Mouse (Mus musculus): ENCODE results near the gene Gas7.

The Gas7 gene

DNA sequence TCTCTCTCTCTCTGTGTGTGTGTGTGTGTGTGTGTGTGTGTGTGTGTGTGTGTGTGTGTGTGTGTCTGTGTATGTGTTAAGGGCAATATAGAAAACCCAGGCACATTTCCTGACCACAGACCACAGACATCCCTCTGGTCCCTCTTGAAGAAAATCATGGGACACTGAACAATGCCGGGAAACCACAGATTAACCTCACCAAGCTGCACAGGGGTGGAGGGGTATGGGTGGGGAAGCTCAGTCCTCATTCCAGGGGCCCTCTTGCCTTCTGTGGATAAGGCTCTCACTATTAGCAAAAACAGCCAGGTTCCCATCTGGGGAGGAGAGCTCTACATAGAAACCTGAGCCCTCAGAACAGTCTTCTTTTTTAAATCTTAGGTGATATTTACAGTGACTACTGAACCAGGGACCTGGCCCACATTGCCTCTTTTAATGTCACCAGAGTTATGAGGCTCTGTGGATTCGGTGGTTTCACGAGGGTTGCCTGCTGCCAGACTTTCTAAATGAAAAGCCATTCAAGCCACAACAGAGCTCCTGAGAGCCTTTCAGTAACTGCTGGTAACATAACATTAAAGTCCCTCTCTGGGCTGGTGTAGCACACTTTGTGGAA, 178.5 kb downstream of the Gas7 start:
- no peak for DNase-seq

DNA sequence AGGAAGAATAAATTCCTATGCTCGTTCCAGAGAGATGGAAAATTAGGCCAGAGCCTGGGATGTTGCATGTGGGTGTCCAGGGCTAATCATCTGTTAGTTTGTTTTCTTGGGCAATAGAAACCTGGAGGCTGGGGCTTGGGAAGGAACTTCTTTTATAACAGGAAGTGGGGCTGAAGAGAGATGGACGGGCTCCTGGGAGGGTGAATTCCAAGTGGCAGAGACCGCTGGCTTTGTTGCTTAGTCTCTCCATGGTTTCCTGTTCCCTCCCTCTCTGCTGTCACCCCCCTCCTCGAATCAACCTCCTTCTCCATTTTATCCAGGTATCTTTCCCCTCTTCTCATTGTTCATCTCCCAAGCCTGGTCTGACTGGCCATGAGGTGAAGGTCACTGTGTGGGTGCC, 181.0 kb downstream of the Gas7 start:
- no peak for DNase-seq

DNA sequence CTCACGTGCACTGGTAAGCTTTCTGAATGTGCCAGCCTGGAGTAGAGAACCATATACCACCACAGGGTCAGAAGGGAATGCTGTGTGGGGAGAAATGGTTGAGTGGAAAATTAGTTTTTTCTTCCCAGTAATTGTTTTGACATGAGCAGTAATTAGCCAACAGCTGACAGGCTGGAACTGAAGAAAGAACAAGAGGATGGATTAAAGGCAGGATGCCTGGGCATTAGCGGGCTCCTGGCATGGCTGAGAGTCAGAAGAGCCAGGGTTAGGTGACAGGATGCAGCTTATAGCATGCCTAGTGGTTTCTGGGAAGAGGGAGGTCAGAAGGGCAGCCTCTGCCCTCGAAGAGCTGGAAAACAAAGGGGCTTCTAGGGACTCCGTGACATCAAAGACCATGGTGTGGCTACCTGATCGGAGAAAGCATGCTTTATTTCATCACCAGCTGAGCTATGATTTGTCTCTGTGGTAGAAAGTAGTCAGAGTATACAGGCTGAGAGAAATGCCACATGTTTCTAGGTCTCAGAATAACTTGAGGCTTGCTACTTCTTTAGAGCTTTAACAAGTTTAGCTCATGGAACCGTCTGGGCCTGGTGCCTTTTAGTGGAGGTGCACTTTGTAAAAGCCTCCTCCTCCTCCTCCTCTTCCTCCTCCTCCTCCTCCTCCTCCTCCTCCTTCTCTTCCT, 181.8 kb downstream of the Gas7 start:
- no peak for DNase-seq

DNA sequence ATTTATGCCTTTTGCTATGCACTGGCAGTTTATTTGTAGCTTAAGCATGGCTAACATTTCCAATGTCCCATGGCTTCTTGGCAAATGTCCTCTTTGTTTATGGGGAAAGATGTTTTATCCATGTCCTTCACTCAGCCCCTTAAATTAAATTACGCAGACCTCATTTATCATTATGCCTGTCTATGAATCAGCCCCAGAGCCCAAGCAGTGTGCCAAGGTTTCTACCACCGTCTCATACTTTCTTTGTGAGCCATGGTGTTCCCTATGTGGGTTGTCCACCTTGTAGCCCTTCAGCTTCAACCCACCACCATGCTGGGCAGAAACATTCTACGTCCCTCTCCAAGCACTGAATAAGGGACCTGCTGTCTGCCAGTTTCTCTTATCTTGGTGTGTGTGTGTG, 183.2 kb downstream of the Gas7 start:
- no peak for DNase-seq

- no peak for DNase-seq
These were observed 185.1 kb downstream of the Gas7 start for GRCm38 (mm10) chr11:67640299-67640698.

DNA sequence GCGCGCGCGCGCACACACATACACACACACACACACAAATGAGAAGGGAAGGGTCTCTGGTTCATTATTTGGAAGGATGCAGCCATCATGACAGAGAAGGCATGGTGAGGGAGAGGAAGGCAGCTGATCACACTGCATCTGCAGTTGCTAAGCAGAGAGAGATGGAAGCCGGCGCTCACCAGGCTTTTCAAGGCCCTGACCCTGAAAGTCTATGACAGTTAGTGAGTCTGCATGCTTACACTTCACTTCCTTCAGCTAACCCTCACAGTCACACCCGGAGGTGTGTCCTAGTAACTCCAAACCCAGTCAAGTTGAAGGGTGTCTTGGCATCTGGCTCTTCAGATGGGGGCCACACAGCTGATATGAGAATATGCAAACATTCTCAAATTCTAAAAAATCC, 187.2 kb downstream of the Gas7 start:
- DNase-seq: no peak

- DNase-seq: no peak
These were observed 187.6 kb downstream of the Gas7 start for GRCm38 (mm10) chr11:67642835-67643234.

DNA sequence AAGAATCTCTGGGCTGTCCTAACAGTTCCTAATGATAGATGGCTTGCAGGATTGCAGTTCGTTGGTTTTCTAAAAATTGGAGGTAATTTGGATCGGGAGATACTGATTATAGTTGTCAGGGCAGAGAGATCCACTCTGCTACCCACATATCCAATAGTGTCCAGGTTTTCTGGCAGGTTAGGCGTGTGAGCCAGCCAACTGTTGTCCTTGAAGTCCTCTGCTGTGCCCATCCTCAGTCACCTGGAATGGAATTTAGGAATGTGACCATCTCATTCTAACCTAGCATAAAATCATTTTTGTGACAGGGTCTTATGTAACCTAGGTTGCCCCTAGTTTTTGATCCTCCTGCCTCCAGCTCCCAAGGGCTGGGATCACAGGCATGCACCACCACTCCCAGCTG, 188.2 kb downstream of the Gas7 start:
- peak; percentile 20 for DNase-seq

GRCm38 (mm10) chr11:67644632-67645149, 189.5 kb downstream of the Gas7 start:
- no peak for DNase-seq

GRCm38 (mm10) chr11:67647745-67648144, 192.5 kb downstream of the Gas7 start:
- DNase-seq: peak; percentile 85

DNA sequence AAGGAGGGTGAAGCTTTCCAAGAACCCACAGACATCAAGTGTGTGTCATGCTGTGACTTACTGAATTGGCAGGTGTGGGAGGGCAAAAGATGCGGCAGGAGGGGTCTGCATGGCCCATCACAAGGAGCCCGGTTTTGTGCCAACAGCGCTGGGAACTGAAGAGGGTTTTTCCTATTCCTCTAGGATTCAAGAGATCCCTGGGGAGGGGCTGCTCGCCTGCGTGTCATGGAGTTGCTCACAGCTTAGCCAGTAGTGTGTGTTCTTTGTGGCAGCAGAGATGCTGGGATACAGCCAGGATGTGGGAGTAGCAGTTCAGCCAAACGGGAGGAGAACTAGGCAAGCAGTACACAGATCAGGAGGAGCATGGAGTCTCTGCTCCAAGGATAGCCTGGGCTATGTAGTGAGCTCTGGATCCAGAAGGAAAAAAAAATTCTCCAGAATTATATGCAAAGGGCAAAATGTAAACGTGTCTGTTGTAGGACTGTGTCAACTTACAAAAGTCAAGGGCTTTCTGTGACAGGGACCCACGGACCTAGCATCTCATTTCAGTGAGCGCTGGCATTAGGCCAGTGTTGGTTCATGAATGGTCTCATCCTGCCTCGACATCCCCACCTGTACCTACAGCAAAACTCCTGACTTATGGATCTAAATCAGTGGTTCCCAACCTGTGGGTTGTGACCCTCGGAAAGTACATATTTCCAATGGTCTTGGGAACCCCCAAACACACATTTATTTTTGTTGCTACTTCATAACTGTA, 193.6 kb downstream of the Gas7 start:
- DNase-seq: peak; percentile 40

DNA sequence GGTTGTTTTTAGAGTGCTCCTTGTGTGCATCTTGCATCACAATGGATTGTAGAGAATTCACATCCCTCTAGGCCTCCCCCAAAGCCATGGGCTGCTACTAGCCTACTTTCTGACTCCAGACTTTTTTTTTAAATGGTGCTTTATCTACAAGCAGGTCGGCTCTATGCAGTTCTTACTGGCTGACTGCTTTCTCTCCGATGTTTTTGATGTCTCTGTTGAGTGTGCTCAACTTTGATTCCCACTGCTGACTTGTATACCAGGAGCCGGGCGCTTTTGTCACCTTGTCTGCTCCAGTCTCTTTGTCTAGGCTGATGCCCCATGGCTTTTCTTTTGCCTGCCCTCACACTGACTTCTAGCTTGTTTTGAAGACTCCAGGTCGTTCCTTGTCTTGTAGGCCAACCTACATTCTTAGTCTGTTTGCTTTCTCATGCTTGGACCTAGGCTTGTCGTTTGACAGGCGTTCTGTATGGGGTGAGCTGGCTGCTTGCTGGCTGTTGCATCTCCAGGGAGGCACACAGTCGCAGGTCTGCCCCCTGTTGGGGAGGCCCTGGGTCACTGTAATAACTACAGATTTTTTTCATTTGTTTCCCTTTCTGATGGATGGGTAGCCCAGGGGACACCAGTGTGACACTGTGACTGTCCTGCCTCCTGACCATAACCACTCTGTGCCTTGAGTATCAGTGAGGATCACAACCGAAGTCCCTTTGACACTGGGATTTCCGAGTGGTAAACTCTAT, 194.9 kb downstream of the Gas7 start:
- DNase-seq: peak; percentile 18

DNA sequence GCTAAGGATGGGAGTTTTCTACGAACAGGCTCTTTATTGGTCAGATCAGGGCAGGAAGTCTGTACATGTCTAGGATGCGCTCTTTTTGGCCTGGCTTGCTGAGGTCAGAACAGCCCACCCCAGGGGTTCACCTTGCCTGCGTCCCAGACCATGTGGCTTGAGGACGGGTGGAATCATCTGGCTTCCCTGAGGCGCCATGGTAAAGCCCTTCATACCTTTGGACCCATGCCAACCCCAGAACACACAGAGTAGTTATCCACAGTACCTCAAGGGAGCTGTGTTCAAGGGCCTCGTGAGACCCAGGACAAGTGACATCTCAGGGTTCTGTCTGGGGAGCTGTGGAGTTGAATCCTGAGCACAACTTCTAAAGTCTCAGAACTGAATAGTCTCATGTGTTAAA, 196.5 kb downstream of the Gas7 start:
- peak; percentile 56 for DNase-seq

DNA sequence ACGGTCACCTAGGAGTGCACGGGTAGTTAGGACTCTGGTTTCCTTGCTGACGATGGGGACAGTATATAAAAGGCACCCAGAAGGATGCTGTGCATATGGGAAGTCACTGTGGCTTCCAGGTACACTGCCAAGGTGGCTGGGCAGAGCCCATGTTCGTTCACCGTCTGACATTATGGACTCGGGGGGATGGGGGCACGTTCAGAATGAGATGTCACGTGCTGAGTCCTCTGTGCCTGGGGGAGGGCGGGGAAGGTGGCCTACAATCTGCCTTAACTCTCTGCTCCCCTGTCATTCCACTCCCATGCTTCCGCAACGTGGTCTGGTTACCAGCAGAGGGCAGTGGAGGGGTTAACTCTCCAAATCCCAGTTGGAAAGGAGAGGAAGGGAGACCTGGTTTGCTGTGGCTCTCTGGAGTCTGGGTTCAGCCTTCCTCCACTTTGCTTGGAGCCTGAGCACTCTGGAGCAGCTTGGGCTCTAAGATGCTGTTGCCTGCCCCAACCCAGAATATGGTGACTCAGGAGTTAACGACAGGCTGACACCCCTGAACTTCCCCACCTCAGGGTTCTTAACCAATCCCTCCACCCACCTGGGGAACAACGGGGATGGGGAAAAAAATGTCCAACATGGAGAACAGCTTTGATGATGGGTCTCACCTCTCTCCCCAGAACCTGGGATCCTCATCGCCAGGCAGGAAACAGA, 197.1 kb downstream of the Gas7 start:
- DNase-seq: peak; percentile 89

DNA sequence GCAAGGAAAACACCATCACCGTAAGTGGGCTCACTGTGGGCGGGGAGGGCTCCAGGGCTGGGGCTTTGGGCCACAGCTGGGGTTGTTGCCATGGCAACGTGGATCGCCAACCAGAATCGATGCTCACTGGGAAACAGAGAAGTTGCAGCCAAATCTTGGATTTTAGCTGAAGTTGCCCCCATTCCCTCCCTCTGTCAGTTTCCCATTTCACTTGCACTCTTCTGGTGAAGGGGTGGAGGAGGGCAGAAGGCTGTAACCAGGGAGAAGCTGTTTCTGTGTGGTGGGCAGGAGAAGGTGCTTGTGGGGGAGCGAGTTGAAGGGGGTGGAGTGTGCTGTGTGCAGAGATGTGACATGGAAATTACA, 197.6 kb downstream of the Gas7 start:
- no peak for DNase-seq

GRCm38 (mm10) chr11:67653521-67654090, 198.4 kb downstream of the Gas7 start:
- peak; percentile 26 for DNase-seq

DNA sequence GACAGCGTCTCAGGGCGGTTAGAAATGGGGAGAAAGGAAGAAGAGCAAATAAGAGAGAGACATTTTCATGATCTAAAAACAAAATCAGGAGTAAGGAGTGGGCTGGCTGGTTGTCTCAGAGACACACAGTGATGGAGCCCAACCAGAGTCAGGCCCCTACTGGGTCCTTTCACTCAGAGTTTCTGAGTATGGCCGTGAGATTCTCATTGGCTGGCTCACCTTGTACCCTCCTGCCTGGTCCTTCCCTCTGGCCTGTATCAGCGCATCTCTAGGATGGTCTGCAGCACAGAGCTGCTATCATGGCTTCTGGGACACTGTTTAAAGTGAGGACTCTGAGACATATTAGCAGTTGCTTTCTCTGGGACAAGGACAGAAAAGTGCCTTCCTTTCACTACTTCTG, 199.3 kb downstream of the Gas7 start:
- DNase-seq: peak; percentile 41

DNA sequence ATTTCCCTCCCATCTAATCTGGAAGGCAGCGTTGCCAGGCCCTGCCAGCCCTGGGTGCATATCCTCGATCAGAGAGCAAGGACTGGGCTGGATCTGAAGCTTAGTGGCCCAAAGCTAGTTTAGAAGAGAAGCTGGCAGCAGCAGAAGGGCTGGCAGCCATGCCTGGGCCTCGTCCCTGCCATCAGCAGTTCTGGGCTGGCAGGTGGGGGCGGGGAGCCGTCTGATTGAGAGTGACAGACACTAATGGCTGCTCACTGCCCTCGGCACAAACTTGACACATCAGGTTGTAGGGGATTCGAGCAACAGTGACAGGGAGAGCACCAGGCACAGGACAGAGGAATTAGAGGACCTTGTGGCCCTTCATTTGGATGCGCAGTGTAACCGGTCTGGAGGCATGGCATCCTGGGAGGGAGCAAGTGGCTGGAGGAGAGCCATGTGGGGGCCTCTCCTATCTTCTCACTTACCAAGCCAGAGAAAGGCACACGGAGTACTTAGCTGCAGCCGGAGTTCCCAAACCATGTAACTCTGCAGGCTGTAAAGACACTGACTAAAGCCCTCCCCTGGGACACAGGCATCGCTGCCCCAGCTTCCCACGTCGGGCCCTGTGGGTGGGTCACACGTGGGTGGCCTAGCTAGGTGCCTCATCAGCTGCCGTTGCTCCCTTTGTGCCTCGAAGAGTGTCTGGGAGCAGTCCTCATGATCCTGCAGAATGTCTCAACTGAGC, 200.2 kb downstream of the Gas7 start:
- DNase-seq: peak; percentile 79

- no peak for DNase-seq
These were observed 201.1 kb downstream of the Gas7 start for GRCm38 (mm10) chr11:67656366-67656765.

DNA sequence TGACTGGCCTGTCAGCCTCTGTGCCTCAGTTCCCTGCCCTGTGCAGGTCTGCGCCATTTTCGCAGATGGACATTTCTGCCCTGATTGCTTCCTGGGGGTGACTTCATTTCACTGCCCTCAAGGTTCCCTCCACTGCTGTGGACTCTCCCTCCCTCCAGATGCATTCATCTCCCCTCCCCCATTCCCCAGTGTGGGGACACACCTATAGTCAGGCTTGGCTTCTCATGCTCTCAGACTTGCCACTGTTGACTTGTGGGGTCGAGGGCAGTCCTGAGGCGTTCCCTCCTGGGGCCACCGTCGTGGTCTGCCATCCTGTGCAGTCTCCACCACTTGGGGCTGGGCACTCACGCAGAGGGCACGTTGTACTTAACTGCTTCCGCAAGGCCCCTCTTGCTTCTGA, 201.6 kb downstream of the Gas7 start:
- no peak for DNase-seq

DNA sequence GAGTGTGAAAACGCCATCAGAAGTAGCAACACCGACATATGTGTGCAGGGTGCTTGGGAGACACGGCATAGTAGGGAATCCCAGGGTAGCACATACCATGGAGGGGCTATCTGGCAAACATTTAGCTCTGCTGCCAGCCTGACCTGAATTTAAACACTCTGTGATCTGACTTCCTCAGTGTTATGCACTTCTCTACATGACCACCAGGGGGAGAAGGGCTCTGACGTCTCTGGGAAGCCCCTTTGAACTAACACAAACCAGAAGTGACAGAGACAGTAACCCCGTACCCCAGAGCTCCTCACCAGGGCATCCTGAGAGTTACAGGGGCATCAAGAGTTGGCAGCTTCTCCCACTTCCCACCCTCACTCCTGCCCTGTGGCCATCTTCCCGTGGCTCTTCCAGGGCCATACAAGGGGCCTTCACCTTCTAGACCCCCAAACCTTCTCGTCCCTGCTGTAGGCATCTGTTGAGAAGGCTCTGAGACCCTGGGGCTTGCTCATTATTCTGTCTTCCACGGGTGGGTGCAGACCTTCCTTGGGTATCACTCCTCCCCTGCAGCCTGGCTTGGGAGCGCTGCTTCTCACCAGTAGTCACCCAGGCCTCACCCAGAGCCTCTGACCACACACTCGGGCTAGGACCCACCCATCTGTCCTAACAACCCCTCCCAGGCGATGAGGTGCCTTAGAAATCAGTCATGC, 202.6 kb downstream of the Gas7 start:
- no peak for DNase-seq

Data from cerebellum, adult 11 months (tissue).